Mouse (Mus musculus) erythroblast, embryonic 14.5 days (primary cell): ENCODE measurements around the gene Gm17416. TPM values are rescaled to one million over a fixed set of nuclear protein-coding genes. Genes with fewer than 3 reads are reported as not detected.

Experiments
- H3K27me3 ChIP-seq: 2 replicates; pipeline ENCODE4 v1.6.1; 2012; ENCODE audit warnings: inconsistent platforms; ENCODE audit not compliant: control insufficient read depth
- H3K36me3 ChIP-seq: 2 replicates; pipeline ENCODE4 v1.6.1; 2012; ENCODE audit warnings: mild to moderate bottlenecking, inconsistent platforms; ENCODE audit not compliant: control insufficient read depth
- H3K4me1 ChIP-seq: 2 replicates; pipeline ENCODE4 v1.6.1; 2012; ENCODE audit warnings: inconsistent platforms; ENCODE audit not compliant: control insufficient read depth
- H3K4me3 ChIP-seq: replicated peaks from 2 replicates; pipeline ENCODE3; 2012; ENCODE audit warnings: moderate library complexity, mild to moderate bottlenecking, inconsistent platforms
- H3K9me3 ChIP-seq: 2 replicates; pipeline ENCODE4 v1.6.1; 2012; ENCODE audit warnings: low read length, inconsistent platforms, mixed read lengths; ENCODE audit not compliant: control insufficient read depth
- GATA1 ChIP-seq: IDR thresholded peaks from 2 replicates; pipeline ENCODE4 v1.6.1; 2012; ENCODE audit warnings: low read length, inconsistent platforms, mixed read lengths
- TAL1 ChIP-seq: IDR thresholded peaks from 3 replicates; pipeline ENCODE4 v1.6.1; 2012; ENCODE audit warnings: low read length, inconsistent platforms, mixed read lengths
- polyA plus RNA-seq: library from polyadenylated mRNA; stranded (reverse); fragments of >175 nt; gene quantifications from 2 replicates; pipeline ENCODE4 v1.2.3, GENCODE M21; 2012

Gm17416 gene
- polyA plus RNA-seq, 1 experiment: not detected

GRCm38 (mm10) chr2:152599299-152599698, 30.2 kb downstream of the Gm17416 start, which contains the start of gene Defb45:
Gene Defb45 (minus strand): TSS chr2:152599399.
- TF ChIP-seq GATA1 (no peak), TAL1 (no peak)
- peaks cover 11% of the 10 kb centered on the region for H3K9me3 ChIP-seq
- no peaks in the 10 kb centered on the region for H3K36me3 ChIP-seq
- H3K27me3 ChIP-seq: no peaks in the 10 kb centered on the region
- no peak within 1 kb of the TSS for H3K4me3 ChIP-seq
- H3K4me1 ChIP-seq: no peaks in the 10 kb centered on the region

DNA sequence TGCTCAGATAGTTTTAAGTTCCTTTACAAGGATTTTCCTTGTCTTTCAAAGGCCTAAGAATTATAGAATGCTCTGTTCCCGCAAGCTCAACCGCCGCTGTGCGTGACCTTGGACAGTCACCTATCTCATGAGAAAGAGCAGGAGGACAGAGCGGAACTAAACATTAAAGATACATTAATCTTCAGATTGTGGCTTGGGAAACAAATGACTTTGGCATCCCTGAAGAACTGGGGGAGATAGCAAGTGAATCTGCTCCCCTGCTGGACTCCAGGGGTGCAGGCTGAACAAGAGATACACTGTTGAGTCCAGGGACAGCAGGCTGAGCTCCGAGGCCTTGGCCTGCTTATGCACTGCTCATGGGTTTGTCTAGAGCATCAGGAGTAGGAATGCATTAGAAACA, 30.9 kb downstream of the Gm17416 start:
- Histone ChIP-seq H3K27me3 (no peaks in the 10 kb centered on the region), H3K4me3 (no peak overlapping the region), H3K4me1 (no peaks in the 10 kb centered on the region), H3K9me3 (peaks cover 11% of the 10 kb centered on the region), H3K36me3 (no peaks in the 10 kb centered on the region)
- TF ChIP-seq TAL1 (no peak), GATA1 (no peak)

GRCm38 (mm10) chr2:152601275-152601960, 32.3 kb downstream of the Gm17416 start:
- no peak for TF ChIP-seq GATA1
- TF ChIP-seq TAL1: no peak
- Histone ChIP-seq H3K4me1 (no peaks in the 10 kb centered on the region), H3K9me3 (peaks cover 11% of the 10 kb centered on the region), H3K36me3 (no peaks in the 10 kb centered on the region), H3K4me3 (no peak overlapping the region), H3K27me3 (no peaks in the 10 kb centered on the region)

DNA sequence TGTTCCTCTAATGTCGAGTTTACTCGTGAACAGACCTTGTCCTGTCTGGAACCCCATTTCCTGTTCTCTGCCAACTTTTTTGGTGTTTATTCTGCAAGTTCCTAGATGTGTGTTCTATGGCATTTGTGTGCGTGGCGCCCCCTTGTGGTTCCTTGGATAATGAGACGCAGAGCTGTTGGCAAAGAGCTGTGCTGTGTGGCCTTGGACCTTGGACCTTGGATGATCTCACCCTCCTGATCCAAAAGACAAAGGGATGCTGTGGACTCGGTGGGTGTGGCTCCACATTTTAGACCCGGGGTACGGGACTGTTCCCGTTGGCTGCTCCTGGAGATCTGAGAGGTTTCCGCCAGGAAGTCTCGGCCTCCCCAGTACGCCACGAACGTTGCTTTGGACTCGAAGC, 34.9 kb downstream of the Gm17416 start, which contains the start of gene Defb36:
Gene Defb36 (plus strand): TSS at position 271 of the 400 bp plus-strand sequence.
- Histone ChIP-seq H3K27me3 (no peaks in the 10 kb centered on the region), H3K4me3 (no peak within 1 kb of the TSS), H3K4me1 (no peaks in the 10 kb centered on the region), H3K36me3 (no peaks in the 10 kb centered on the region), H3K9me3 (peaks cover 14% of the 10 kb centered on the region)
- TF ChIP-seq TAL1: no peak
- no peak for TF ChIP-seq GATA1

GRCm38 (mm10) chr2:152607746-152608145, 38.6 kb downstream of the Gm17416 start:
- no peak overlapping the region for H3K4me3 ChIP-seq
- H3K9me3 ChIP-seq: peaks cover 3% of the 10 kb centered on the region
- H3K36me3 ChIP-seq: no peaks in the 10 kb centered on the region
- no peak for TF ChIP-seq GATA1
- TF ChIP-seq TAL1: no peak
- H3K4me1 ChIP-seq: no peaks in the 10 kb centered on the region
- H3K27me3 ChIP-seq: no peaks in the 10 kb centered on the region

DNA sequence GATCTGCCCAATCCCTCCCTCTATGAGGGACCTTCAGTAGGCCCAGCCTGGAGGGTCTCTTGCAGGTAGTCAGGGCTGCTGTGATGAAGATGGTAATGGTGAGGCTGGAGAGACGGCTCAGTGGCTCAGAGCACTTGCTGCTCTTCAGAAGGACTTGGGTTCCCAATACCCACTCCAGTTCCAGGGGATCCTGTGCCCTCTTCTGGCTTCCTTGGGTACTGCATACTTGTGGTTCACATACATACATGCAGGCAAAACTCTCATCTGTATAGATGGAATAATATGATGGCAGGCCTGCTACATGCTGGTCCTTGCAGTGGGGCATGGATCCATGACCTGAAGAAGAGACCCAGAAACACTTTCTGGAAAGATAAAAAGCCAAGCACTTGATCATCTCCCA, 39.6 kb downstream of the Gm17416 start:
- Histone ChIP-seq H3K4me1 (no peaks in the 10 kb centered on the region), H3K9me3 (peaks cover 3% of the 10 kb centered on the region), H3K27me3 (no peaks in the 10 kb centered on the region), H3K4me3 (no peak overlapping the region), H3K36me3 (no peaks in the 10 kb centered on the region)
- TF ChIP-seq TAL1 (no peak), GATA1 (no peak)

DNA sequence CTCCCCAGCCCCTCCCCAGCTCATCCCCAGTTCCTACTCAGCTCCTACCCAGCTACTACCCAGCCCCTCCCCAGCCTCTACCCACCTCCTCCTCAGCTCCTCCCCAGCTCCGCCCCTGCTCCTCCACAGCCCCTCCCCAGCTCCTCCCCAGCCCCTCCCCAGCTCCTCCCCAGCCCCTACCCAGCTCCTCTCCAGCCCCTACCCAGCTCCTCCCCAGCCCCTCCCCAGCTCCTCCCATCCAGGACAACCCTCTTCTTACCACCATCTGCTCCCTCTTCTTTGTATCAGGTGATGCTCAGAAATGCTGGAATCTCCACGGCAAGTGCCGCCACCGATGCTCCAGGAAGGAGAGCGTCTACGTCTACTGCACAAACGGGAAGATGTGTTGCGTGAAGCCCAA, 43.1 kb downstream of the Gm17416 start:
- no peaks in the 10 kb centered on the region for H3K4me1 ChIP-seq
- H3K9me3 ChIP-seq: peaks cover 3% of the 10 kb centered on the region
- TF ChIP-seq GATA1 (no peak), TAL1 (no peak)

GRCm38 (mm10) chr2:152615563-152615962, 46.4 kb downstream of the Gm17416 start:
- TF ChIP-seq TAL1 (no peak), GATA1 (no peak)

More for the DNA sequence above, 43.1 kb downstream of the Gm17416 start:
- no peak overlapping the region for H3K4me3 ChIP-seq
- H3K36me3 ChIP-seq: no peaks in the 10 kb centered on the region
- no peaks in the 10 kb centered on the region for H3K27me3 ChIP-seq

DNA sequence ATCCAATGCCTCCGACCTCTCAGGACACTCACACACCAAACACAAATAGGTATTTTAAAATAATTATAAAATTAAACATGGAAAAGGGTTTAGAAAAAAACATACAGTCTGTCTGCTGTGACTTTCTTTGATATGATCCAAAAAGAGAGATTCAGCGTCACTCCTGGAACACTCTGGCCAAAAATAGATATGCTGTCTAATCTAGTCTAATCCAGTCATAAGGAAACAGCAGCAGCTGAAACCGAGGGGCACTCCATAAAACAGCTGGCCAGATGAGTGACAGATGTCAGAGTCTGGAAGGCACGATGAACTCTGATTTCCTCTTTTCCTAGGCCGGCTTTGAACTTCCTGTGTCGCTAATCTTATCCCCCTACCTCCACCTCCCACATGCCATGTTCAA, 47.3 kb downstream of the Gm17416 start:
- H3K27me3 ChIP-seq: no peaks in the 10 kb centered on the region
- no peaks in the 10 kb centered on the region for H3K36me3 ChIP-seq
- H3K4me3 ChIP-seq: no peak overlapping the region
- TF ChIP-seq TAL1 (no peak), GATA1 (no peak)
- H3K9me3 ChIP-seq: no peaks in the 10 kb centered on the region
- H3K4me1 ChIP-seq: no peaks in the 10 kb centered on the region

More at GRCm38 (mm10) chr2:152615563-152615962, 46.4 kb downstream of the Gm17416 start:
- H3K4me3 ChIP-seq: no peak overlapping the region
- no peaks in the 10 kb centered on the region for H3K36me3 ChIP-seq
- H3K27me3 ChIP-seq: no peaks in the 10 kb centered on the region
- no peaks in the 10 kb centered on the region for H3K9me3 ChIP-seq
- H3K4me1 ChIP-seq: no peaks in the 10 kb centered on the region
